Mouse (Mus musculus): ENCODE measurements at regions not wholly inside any gene's neighbourhood (a gene's known extent, or its start where the extent isn't known, plus 50 kb on each side); places are given as distances from the start of the nearest gene placed in this dataset.
"Not testable (repeated sequence)": the region's sequence is repeated elsewhere in the genome, so short reads cannot be mapped to it uniquely, and the experiment has no call there.

- not testable (repeated sequence) for DNase-seq
Observed at GRCm38 (mm10) chr2:16811401-16812281, 455.5 kb downstream of the Plxdc2 start.

GRCm38 (mm10) chr2:16820442-16820841, 464.3 kb downstream of the Plxdc2 start:
- no peak for DNase-seq

GRCm38 (mm10) chr2:16824681-16825230, 468.7 kb downstream of the Plxdc2 start:
- no peak for DNase-seq

GRCm38 (mm10) chr2:16827266-16827665, 471.2 kb downstream of the Plxdc2 start:
- no peak for DNase-seq

GRCm38 (mm10) chr2:16835960-16836359, 479.9 kb downstream of the Plxdc2 start:
- peak; percentile 6 for DNase-seq

GRCm38 (mm10) chr2:16838718-16839117, 482.6 kb downstream of the Plxdc2 start:
- no peak for DNase-seq

- DNase-seq: peak; percentile 54
Observed at GRCm38 (mm10) chr2:16849916-16850315, 493.8 kb downstream of the Plxdc2 start.

GRCm38 (mm10) chr2:16860056-16860455, 504.0 kb downstream of the Plxdc2 start:
- no peak for DNase-seq

GRCm38 (mm10) chr2:16866163-16866852, 510.2 kb downstream of the Plxdc2 start:
- no peak for DNase-seq

- peak; percentile 68 for DNase-seq
Observed at GRCm38 (mm10) chr2:16892381-16892780, 536.3 kb downstream of the Plxdc2 start.

GRCm38 (mm10) chr2:16909246-16910038, 553.3 kb downstream of the Plxdc2 start:
- DNase-seq: peak; percentile 14

- peak; percentile 18 for DNase-seq
Observed at GRCm38 (mm10) chr2:16914633-16915032, 558.5 kb downstream of the Plxdc2 start.

- DNase-seq: no peak
Observed at GRCm38 (mm10) chr2:16929974-16930373, 573.9 kb downstream of the Plxdc2 start.

- no peak for DNase-seq
Observed at GRCm38 (mm10) chr2:16959432-16959831, 603.3 kb downstream of the Plxdc2 start.

- no peak for DNase-seq
Observed at GRCm38 (mm10) chr2:16977380-16977779, 621.3 kb downstream of the Plxdc2 start.

GRCm38 (mm10) chr2:16982823-16983222, 626.7 kb downstream of the Plxdc2 start:
- DNase-seq: no peak

GRCm38 (mm10) chr2:16983583-16984221, 627.6 kb downstream of the Plxdc2 start:
- DNase-seq: no peak

Data from adrenal gland, postnatal 14 days (tissue).